Mouse (Mus musculus) embryonic facial prominence, embryonic 12.5 days (tissue): ENCODE measurements around the gene Tnr. TPM values are rescaled to one million over a fixed set of nuclear protein-coding genes. Genes with fewer than 3 reads are reported as not detected.

Experiments used
- ATAC-seq: fragments of 200-750 bp; cut with Nextera tagmentation; 2 replicates; pipeline ENCODE4 v1.8.0; 2017; ENCODE audit not compliant: insufficient number of reproducible peaks, insufficient read depth, low FRiP score, low TSS enrichment
- H3K27ac ChIP-seq: fragments of 300-500 bp; sonication (generic); 2 replicates; pipeline ENCODE4 v1.5.1; 2016; ENCODE audit warnings: mild to moderate bottlenecking
- H3K27me3 ChIP-seq: fragments of 300-500 bp; sonication (generic); 2 replicates; pipeline ENCODE4 v1.6.1; 2016; ENCODE audit warnings: mild to moderate bottlenecking, moderate library complexity
- H3K36me3 ChIP-seq: fragments of 300-500 bp; sonication (generic); 2 replicates; pipeline ENCODE4 v1.6.1; 2016; ENCODE audit warnings: mild to moderate bottlenecking
- H3K4me1 ChIP-seq: fragments of 300-500 bp; sonication (generic); 2 replicates; pipeline ENCODE4 v1.6.1; 2016
- H3K4me2 ChIP-seq: fragments of 300-500 bp; sonication (generic); replicated peaks from 2 replicates; pipeline ENCODE4 v1.6.1; 2016; ENCODE audit warnings: mild to moderate bottlenecking, moderate library complexity
- H3K4me3 ChIP-seq: fragments of 300-500 bp; sonication (generic); 2 replicates; pipeline ENCODE4 v1.5.1; 2016; ENCODE audit warnings: mild to moderate bottlenecking
- H3K9ac ChIP-seq: fragments of 300-500 bp; sonication (generic); 2 replicates; pipeline ENCODE4 v1.6.1; 2016; ENCODE audit warnings: mild to moderate bottlenecking, moderate library complexity
- H3K9me3 ChIP-seq: fragments of 300-500 bp; sonication (generic); 2 replicates; pipeline ENCODE4 v1.6.1; 2016; ENCODE audit warnings: mild to moderate bottlenecking, moderate library complexity
- WGBS: fragments of 180-500 bp; shearing (Covaris S2); methylation state at CpG from one replicate; pipeline ENCODE4 v1.1.7; 2016; 5-methylcytosine and 5-hydroxymethylcytosine counted together
- polyA plus RNA-seq: library from polyadenylated mRNA; unstranded; fragments of >200 nt; fragmentation: Nextera tagmentation; extraction: Ambion mirVana; gene quantifications from 2 replicates; pipeline ENCODE4 v1.2.1, GENCODE M21; 2016

Gene Tnr
- polyA plus RNA-seq, 1 experiment from 2014 or later, result 0.05 TPM

DNA sequence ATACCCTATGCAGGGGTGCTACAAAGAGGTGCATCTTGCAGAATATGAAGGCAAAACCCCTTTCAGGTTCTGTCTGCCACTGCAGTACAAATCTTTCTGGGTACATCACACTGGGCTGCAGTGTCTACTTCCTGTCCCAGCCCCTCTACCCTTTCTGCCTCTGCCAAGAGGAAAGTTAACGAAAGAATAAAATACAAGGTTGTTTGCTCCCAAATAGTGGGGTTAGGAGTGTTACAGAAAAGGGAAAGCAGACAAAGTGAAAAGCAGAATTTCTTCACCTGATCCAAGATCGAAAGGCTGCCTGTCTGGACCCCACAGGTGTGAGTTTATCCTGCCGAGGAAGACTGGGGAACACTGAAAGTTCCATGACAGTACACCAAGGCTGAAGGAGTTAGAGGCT is 376.4 kb downstream of the Tnr start:
- no peaks in the 10 kb centered on the region for H3K36me3 ChIP-seq
- ATAC-seq, result no peak
- WGBS, result 79% methylated on average over 3 of the region's 3 CpGs

DNA sequence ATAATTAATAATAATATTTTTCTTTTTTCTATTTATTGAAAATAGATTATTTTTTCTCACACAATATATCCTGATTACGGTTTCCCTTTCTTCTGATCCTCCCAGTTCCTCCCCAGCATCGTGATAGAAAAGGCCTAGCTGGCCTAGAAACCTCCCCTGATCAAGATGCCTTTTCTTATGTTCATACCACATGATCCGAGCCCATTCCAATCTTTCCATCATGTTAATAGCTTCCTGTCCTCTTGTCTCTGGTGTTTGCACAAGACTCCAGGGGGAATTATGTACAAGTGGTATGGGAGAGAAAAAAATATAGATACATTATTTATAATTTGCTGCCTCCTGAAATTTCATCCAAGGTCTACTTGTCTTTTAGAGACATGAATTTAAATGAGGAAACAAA is 377.1 kb downstream of the Tnr start:
- H3K9me3 ChIP-seq, result no peaks in the 10 kb centered on the region
- no peak overlapping the region for H3K27ac ChIP-seq
- no peak overlapping the region for H3K4me3 ChIP-seq
- WGBS, result 63% methylated on average over 3 of the region's 3 CpGs
- H3K36me3 ChIP-seq, result no peaks in the 10 kb centered on the region
- H3K9ac ChIP-seq, result no peak overlapping the region
- no peaks in the 10 kb centered on the region for H3K27me3 ChIP-seq
- H3K4me1 ChIP-seq, result no peaks in the 10 kb centered on the region
- H3K4me2 ChIP-seq, result no peak overlapping the region
- ATAC-seq, result no peak

More for the DNA sequence above, 376.4 kb downstream of the Tnr start:
- Histone ChIP-seq H3K4me3 (no peak overlapping the region), H3K27me3 (no peaks in the 10 kb centered on the region), H3K9me3 (no peaks in the 10 kb centered on the region), H3K4me2 (no peak overlapping the region), H3K4me1 (no peaks in the 10 kb centered on the region), H3K27ac (no peak overlapping the region), H3K9ac (no peak overlapping the region)

DNA sequence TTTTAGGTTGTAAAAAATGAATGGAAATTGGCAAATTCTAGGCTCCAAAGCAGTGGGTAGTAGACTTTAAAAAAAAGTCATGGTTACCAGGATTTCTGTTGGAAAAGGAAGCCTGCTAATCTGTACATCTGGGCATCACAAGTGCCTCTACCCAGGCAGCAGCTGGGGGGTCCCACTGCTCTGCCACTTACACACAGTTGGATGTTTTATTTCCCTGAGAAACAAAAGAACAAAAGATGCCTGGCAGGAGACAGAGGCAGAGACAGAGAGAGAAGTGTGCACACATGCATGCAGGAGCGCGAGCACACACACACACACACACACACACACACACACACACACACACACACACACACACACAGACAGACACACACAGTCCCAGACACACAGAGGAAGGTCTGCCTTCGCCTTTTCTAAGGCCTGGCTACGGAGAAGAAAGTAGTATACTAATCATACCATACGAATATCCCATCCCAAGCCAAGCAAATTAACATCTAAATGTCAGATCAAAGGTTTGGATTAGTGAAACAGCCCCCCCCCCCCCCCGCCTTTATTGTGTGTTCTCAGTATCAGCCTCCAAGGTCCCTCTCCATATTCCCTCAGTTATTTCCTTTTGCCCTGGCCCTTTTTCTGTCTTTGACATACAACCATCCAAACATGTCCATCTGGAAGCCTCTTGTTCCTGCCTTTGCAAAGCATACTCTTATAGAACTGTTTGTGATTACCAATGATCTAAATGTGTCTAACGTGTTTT is 378.0 kb downstream of the Tnr start:
- Histone ChIP-seq H3K4me3 (no peak overlapping the region), H3K27me3 (no peaks in the 10 kb centered on the region), H3K9ac (no peak overlapping the region), H3K4me1 (no peaks in the 10 kb centered on the region), H3K27ac (no peak overlapping the region), H3K36me3 (no peaks in the 10 kb centered on the region), H3K9me3 (no peaks in the 10 kb centered on the region), H3K4me2 (no peak overlapping the region)
- 76% methylated on average over 7 of the region's 7 CpGs for WGBS
- ATAC-seq, result no peak

DNA sequence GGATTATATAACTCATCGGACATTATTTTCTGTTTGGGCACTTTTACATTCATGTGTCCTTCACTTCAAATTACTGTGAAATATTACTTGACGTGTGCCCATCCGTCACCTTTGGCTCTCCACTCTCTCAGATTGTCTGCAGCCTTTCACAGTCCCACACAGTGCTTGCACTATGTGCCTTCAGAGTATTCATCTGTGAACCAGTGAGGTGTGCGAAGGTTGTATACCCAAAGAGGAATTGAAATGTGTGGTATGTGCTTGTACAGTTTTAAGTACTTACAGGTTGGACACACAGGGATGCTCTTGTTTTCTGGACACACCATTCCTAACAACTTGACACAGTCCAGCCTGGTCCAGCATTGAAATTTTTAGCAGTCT is 378.5 kb downstream of the Tnr start:
- ATAC-seq, result no peak
- no peak overlapping the region for H3K4me3 ChIP-seq
- H3K36me3 ChIP-seq, result no peaks in the 10 kb centered on the region
- 87% methylated on average over 4 of the region's 4 CpGs for WGBS
- H3K27me3 ChIP-seq, result no peaks in the 10 kb centered on the region
- no peak overlapping the region for H3K4me2 ChIP-seq
- no peak overlapping the region for H3K27ac ChIP-seq
- no peaks in the 10 kb centered on the region for H3K4me1 ChIP-seq
- no peak overlapping the region for H3K9ac ChIP-seq
- H3K9me3 ChIP-seq, result no peaks in the 10 kb centered on the region

DNA sequence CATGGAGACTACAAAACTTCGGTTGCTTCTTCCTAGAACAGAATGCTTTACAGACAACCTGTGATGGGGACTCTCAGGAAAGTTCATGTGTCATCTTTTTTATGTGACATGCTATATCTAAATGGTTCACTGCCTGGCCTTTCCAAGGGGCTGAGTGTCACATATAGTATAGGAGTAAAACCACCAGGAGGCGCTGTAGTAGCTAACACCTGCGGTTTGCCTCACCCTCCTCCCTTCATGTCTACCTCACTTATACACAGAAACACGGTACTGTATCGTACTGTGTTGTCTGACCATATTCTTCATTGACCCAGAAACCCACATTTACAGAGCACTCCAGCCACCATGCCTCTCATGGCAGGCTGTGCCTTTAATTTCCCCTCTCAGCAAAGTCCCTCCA is 387.4 kb downstream of the Tnr start:
- Histone ChIP-seq H3K4me3 (no peak overlapping the region), H3K9me3 (no peaks in the 10 kb centered on the region), H3K36me3 (no peaks in the 10 kb centered on the region), H3K4me2 (no peak overlapping the region), H3K4me1 (no peaks in the 10 kb centered on the region), H3K27ac (no peak overlapping the region), H3K9ac (no peak overlapping the region), H3K27me3 (no peaks in the 10 kb centered on the region)
- WGBS, result 37% methylated on average over 5 of the region's 5 CpGs
- ATAC-seq, result 0 out of 2 replicates have a peak, but pooled peaks have one; percentile 28

DNA sequence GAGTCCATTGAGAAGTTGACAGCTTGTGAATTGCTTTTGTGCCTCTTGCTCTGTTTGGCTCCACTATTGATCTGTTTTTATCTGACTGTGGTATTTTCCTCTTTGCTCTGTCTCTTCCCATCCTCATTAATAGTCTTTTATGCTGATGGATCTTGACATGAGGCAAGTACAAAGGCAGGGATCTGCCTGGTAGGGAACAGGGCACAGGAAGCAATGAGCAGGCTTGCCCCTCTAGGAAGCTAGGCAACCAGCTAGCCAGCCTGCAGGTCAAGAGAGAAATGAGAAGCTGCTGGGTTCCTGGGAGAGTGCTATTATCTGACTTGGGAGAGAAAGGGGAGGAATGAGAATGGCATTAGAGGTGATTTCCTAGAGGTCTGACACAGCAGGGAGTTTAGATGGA is 391.2 kb downstream of the Tnr start:
- H3K9me3 ChIP-seq, result no peaks in the 10 kb centered on the region
- ATAC-seq, result no peak
- H3K36me3 ChIP-seq, result no peaks in the 10 kb centered on the region
- no peak overlapping the region for H3K27ac ChIP-seq
- H3K27me3 ChIP-seq, result no peaks in the 10 kb centered on the region
- H3K4me3 ChIP-seq, result no peak overlapping the region
- H3K4me2 ChIP-seq, result no peak overlapping the region
- no peaks in the 10 kb centered on the region for H3K4me1 ChIP-seq
- H3K9ac ChIP-seq, result no peak overlapping the region

DNA sequence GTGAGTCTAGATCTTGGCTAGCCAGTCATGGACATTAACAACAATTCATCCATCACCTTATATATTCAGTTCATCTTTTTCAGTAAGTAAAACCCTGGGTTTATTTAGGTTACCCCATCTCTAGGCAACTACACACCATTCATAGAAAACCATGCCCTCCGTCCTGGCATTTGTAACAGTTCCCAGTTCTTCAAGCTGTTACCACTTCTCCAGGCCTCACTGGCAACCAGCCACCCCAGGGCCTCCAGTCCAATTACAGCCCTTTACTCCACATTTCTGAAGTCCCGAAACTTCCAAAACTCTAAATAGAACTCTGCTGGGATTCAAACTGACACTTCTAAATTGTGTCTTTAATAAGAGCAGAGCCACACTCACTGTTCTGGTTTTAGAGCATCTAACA is 397.0 kb downstream of the Tnr start:
- WGBS, result 78% methylated on average over 2 of the region's 2 CpGs
- Histone ChIP-seq H3K36me3 (no peaks in the 10 kb centered on the region), H3K4me3 (no peak overlapping the region), H3K9ac (no peak overlapping the region), H3K4me2 (no peak overlapping the region), H3K4me1 (no peaks in the 10 kb centered on the region), H3K27ac (no peak overlapping the region), H3K27me3 (no peaks in the 10 kb centered on the region), H3K9me3 (no peaks in the 10 kb centered on the region)
- ATAC-seq, result no peak

DNA sequence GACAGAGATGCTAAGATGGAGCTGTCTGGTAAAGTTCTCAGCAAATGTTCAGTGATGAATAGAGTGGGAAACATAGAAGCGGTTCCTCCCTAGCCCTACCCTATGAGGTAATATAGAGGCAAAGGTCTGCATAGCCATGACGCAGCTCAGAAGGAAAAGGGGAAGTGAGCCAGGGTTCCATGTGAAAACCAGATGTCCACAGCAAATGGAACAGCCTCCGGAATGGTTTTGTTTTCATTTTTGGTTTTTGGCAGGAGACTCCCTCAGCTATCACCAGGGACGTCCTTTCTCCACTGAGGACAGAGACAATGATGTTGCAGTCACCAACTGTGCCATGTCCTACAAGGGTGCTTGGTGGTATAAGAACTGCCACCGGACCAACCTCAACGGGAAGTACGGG is 399.4 kb downstream of the Tnr start:
- H3K27ac ChIP-seq, result no peak overlapping the region
- H3K4me3 ChIP-seq, result no peak overlapping the region
- no peaks in the 10 kb centered on the region for H3K4me1 ChIP-seq
- WGBS, result 86% methylated on average over 7 of the region's 7 CpGs
- H3K4me2 ChIP-seq, result no peak overlapping the region
- H3K27me3 ChIP-seq, result no peaks in the 10 kb centered on the region
- ATAC-seq, result no peak
- H3K9me3 ChIP-seq, result no peaks in the 10 kb centered on the region
- H3K9ac ChIP-seq, result no peak overlapping the region
- no peaks in the 10 kb centered on the region for H3K36me3 ChIP-seq

DNA sequence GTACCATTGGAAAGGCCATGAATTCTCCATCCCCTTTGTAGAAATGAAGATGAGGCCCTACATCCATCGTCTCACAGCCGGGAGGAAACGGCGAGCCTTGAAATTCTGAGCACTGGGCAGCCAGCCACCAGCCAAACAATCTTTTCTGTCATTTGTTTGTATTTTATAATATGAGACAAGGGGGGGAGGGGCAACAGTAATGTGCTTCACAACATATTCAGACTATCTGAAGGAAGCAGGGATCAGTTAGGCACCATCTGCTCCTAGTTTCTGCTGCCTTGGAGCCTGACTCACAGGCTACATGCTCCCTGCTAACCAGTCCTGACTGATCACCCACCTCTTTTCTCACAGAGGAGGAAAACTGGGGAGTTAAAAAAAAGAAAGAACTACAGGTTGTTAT is 400.5 kb downstream of the Tnr start:
- no peaks in the 10 kb centered on the region for H3K4me1 ChIP-seq
- H3K36me3 ChIP-seq, result no peaks in the 10 kb centered on the region
- H3K27ac ChIP-seq, result no peak overlapping the region
- H3K4me3 ChIP-seq, result no peak overlapping the region
- H3K4me2 ChIP-seq, result no peak overlapping the region
- no peak for ATAC-seq
- 58% methylated on average over 4 of the region's 4 CpGs for WGBS
- no peak overlapping the region for H3K9ac ChIP-seq
- H3K27me3 ChIP-seq, result no peaks in the 10 kb centered on the region
- H3K9me3 ChIP-seq, result no peaks in the 10 kb centered on the region

DNA sequence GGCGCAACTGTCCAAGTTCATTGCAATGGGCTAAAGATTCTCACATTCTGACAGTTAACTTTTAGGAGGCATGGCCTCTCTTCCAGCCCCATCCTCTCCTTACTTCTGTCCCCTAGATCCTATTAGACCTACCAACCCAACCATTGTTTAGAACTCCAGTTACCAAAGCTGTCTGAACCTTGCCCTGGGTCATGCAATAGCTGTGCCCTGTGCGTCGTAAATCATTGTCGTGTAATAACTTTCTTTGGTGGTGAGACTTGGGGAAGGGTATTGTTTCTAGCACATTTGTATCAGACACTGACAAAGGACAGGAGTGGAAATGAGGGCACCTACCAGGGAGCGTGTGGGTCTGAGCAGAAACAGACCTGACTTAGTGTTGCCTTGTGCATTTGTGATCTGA is 401.1 kb downstream of the Tnr start:
- Histone ChIP-seq H3K27ac (no peak overlapping the region), H3K9me3 (no peaks in the 10 kb centered on the region), H3K4me1 (no peaks in the 10 kb centered on the region), H3K4me2 (no peak overlapping the region), H3K9ac (no peak overlapping the region), H3K4me3 (no peak overlapping the region), H3K27me3 (no peaks in the 10 kb centered on the region), H3K36me3 (no peaks in the 10 kb centered on the region)
- ATAC-seq, result no peak
- WGBS, result 96% methylated on average over 5 of the region's 5 CpGs

DNA sequence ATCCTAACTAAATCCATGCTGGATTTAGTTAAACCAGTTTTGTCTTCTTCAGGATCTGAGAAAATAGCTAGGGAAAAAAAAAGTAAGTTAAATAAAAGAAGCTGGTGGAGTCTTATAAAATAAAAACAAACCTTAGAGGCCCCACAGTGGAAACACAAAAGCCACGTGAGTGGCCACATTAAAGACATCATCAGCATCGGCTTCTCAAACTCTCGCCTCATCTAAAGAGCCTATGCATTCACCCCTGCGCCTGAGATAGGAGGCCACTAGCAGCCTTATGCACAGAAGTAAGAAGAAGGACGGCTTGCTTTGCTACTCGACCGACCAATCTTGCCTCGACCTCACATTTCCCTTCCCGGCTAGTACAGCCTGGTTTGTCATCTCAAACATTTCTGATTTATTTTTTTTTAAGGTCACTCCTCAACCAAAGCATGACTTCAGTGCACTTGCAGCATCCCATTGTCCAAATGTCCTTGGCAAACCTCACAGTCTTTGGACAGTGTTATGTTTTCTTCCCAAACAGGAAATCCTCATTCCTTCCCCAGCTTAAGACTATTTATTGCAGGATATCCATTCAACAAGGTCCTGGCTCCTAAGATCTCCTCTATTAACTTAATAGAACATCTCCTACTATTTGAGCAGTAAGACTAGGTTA is 405.2 kb downstream of the Tnr start:
- no peak overlapping the region for H3K4me3 ChIP-seq
- no peaks in the 10 kb centered on the region for H3K27me3 ChIP-seq
- H3K9me3 ChIP-seq, result no peaks in the 10 kb centered on the region
- H3K4me2 ChIP-seq, result no peak overlapping the region
- H3K4me1 ChIP-seq, result no peaks in the 10 kb centered on the region
- no peak overlapping the region for H3K27ac ChIP-seq
- ATAC-seq, result no peak
- 80% methylated on average over 9 of the region's 9 CpGs for WGBS
- H3K9ac ChIP-seq, result no peak overlapping the region
- H3K36me3 ChIP-seq, result no peaks in the 10 kb centered on the region

DNA sequence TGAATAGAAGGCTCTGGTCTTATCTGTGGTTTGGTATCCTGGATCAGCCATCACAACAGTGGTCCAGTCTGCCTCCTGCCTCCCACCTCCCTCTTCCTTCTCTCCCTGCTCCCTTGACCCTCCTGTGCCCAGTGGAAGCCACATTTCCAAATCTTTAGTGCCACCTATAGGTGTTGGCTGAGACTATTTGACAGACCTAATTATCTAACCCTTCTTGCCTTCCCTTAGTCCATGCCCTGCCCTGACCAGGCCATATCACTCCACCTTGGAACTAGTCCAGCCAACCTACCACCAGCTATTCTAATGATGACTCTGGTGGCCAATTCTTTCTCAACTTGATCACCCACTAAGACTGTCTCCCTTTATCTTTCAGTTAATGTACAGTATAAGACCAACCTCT is 408.5 kb downstream of the Tnr start:
- no peaks in the 10 kb centered on the region for H3K4me1 ChIP-seq
- no peak for ATAC-seq
- H3K36me3 ChIP-seq, result no peaks in the 10 kb centered on the region
- no peaks in the 10 kb centered on the region for H3K9me3 ChIP-seq
- no peak overlapping the region for H3K4me3 ChIP-seq
- H3K4me2 ChIP-seq, result no peak overlapping the region
- H3K27ac ChIP-seq, result no peak overlapping the region
- H3K9ac ChIP-seq, result no peak overlapping the region
- no peaks in the 10 kb centered on the region for H3K27me3 ChIP-seq
